In the genomic region with DNA sequence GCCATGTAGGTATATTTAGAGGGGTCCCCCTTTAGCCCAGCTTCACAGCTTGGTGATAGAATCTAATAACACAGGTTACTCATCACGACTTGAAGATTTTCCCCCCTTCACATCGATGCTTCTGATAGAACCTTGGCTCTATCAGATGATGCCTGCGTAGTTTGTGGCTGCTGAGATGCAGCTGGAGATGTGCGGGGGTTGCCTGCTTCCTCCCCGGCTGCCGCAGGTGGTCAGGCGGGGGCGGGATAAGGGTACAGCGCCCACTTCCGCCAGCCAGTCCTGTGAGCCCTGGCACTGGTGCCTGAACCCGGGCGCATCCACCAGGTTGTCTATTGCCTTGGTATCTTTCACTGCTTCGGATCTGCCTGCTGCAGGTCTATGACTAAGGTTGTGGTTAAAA, we compare ENCODE assay signal across 13 mouse cellular contexts. TPM values are rescaled to one million over a fixed set of nuclear protein-coding genes. Genes with fewer than 3 reads are reported as not detected.
DNase-seq lines count a peak whose midpoint lies in the region; ATAC-seq lines count a peak whose summit lies in the region.
"Had no signal": no experiment of that assay in that cellular context is flagged by ENCODE, and none has a peak within 500 bp of the region (broad histone marks: within the 10 kb centered on the region; RNA-seq: fewer than 3 reads in every experiment).

No protein-coding gene starts in this region.

- 92% methylated on average over 13 of the region's 13 CpGs for WGBS in forebrain, embryonic 13.5 days

- H3K9ac ChIP-seq in forebrain, embryonic 13.5 days = no peak overlapping the region
- H3K9ac ChIP-seq: heart, embryonic 13.5 days; hindbrain, embryonic 15.5 days; kidney, embryonic 15.5 days; lung, embryonic 15.5 days had no signal

- ATAC-seq in CD4-positive, CD25-positive, alpha-beta regulatory T cell, adult 4 months = peak; percentile 82
- ATAC-seq in megakaryocyte, adult 5-6 weeks (ENCODE audit: poor library complexity, severe bottlenecking) = peak; percentile 86
- ATAC-seq in forebrain, embryonic 13.5 days = no peak

- H3K36me3 ChIP-seq in splenic B cell, adult 2 months (ENCODE audit: control insufficient read depth, insufficient read depth, low read length, poor library complexity, severe bottlenecking) = peaks cover 2% of the 10 kb centered on the region; the same call in 1 of the 2 replicates
- 0 out of 2 replicates have a peak, but pooled peaks cover 5% of the 10 kb centered on the region for H3K36me3 ChIP-seq in forebrain, embryonic 13.5 days (ENCODE audit: poor library complexity, severe bottlenecking)
- H3K36me3 ChIP-seq: G1E; heart, embryonic 13.5 days; hindbrain, embryonic 15.5 days; kidney, embryonic 15.5 days; lung, embryonic 15.5 days had no signal

- H3K27me3 ChIP-seq in splenic B cell, adult 2 months (ENCODE audit: control insufficient read depth, insufficient read depth, low read length, poor library complexity, severe bottlenecking) = no peaks in the 10 kb centered on the region
- no peaks in the 10 kb centered on the region for H3K27me3 ChIP-seq in forebrain, embryonic 13.5 days
- H3K27me3 ChIP-seq: heart, embryonic 13.5 days; hindbrain, embryonic 15.5 days; kidney, embryonic 15.5 days; lung, embryonic 15.5 days had no signal

- H3K4me3 ChIP-seq in forebrain, embryonic 13.5 days = no peak overlapping the region
- H3K4me3 ChIP-seq: heart, embryonic 13.5 days; hindbrain, embryonic 15.5 days; kidney, embryonic 15.5 days; lung, embryonic 15.5 days had no signal

- no peaks in the 10 kb centered on the region for H3K9me3 ChIP-seq in forebrain, embryonic 13.5 days (replicated peaks)
- H3K9me3 ChIP-seq: G1E; heart, embryonic 13.5 days; hindbrain, embryonic 15.5 days; kidney, embryonic 15.5 days; lung, embryonic 15.5 days had no signal

- no peak overlapping the region for H3K4me2 ChIP-seq in forebrain, embryonic 13.5 days
- H3K4me2 ChIP-seq: heart, embryonic 13.5 days; hindbrain, embryonic 15.5 days; kidney, embryonic 15.5 days; lung, embryonic 15.5 days had no signal

- H3K4me1 ChIP-seq in forebrain, embryonic 13.5 days = 0 out of 2 replicates have a peak, but pooled peaks cover 3% of the 10 kb centered on the region
- H3K4me1 ChIP-seq: kidney, embryonic 15.5 days had no signal

- no peak overlapping the region for H3K27ac ChIP-seq in forebrain, embryonic 13.5 days
- H3K27ac ChIP-seq: heart, embryonic 13.5 days; hindbrain, embryonic 15.5 days; kidney, embryonic 15.5 days; lung, embryonic 15.5 days had no signal

- DNase-seq in A20 (ENCODE audit: low read depth, low spot score) = peak; percentile 71
- peak; percentile 90 for DNase-seq in splenic B cell, adult 2 months (ENCODE audit: low read depth, low spot score)
- no peak for DNase-seq in ovary, postnatal 36 days (ENCODE audit: low spot score)
- no peak for DNase-seq in right cerebral cortex, postnatal 36 days (ENCODE audit: low spot score in 2 of 2)
- DNase-seq: cerebellum, postnatal 14 days had no signal

RNA-seq across cellular contexts. Expression of a gene that starts 19.5 kb away (rescaled TPM):
- polyA plus RNA-seq in CD4-positive, CD25-positive, alpha-beta regulatory T cell, adult 4 months (2017; shearing (Covaris generic)) = 10 to 100 TPM; 21.5 to 23.6 TPM
- total RNA-seq in megakaryocyte, adult 5-6 weeks (2015) = 3.3 and 3.6 TPM in 2 replicates
- 0.99 and 1.2 TPM in 2 replicates for total RNA-seq in megakaryocyte, adult 5-6 weeks (2017)
- 26.2 and 31.6 TPM in 2 replicates for polyA plus RNA-seq in forebrain, embryonic 13.5 days (2015; fragmentation: Nextera tagmentation; extraction: Ambion mirVana)
- polyA plus RNA-seq: G1E had no signal

Comparison
In these comparisons a context has a peak if more than half of its experiments do, and no peak if none do; other contexts are left out.
1. DNase-seq: peak in A20 (single experiment) and splenic B cell, adult 2 months (single experiment); none in ovary, postnatal 36 days (single experiment) and right cerebral cortex, postnatal 36 days (0 of 2).